Mouse (Mus musculus): ENCODE results near the gene Dydc1.
"Not testable (repeated sequence)": the region's sequence is repeated elsewhere in the genome, so short reads cannot be mapped to it uniquely, and the experiment has no call there.

Gene Dydc1

GRCm38 (mm10) chr14:41072229-41072943, at the start of gene Dydc1:
Gene Dydc1, plus strand, starts transcription at chr14:41072911.
- peak; percentile 74 for DNase-seq (ENCODE audit: low spot score)

DNA sequence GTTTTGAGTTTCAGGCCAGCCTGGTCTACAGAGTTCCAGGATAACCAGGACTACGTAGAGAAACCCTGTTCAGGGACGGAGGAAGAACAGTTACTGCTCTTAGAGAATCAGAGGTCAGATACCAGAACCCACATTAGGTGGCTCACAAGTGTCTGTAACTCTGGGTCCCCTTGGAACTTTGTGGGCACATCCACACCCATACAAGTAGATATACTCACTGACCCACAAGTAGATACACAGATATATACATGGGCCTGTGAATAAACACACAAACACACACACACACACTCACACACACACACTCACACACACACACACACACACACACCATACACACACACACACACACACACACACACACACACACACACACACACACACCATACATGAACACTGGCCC, 47.6 kb upstream of the Dydc1 start:
- no peak for DNase-seq (ENCODE audit: low spot score)

- no peak for DNase-seq (ENCODE audit: low spot score)
These were observed 47.0 kb upstream of the Dydc1 start for GRCm38 (mm10) chr14:41025594-41026284.

GRCm38 (mm10) chr14:41029303-41029702, 43.4 kb upstream of the Dydc1 start:
- no peak for DNase-seq (ENCODE audit: low spot score)

GRCm38 (mm10) chr14:41030989-41031513, 41.7 kb upstream of the Dydc1 start:
- DNase-seq (ENCODE audit: low spot score), result no peak

DNA sequence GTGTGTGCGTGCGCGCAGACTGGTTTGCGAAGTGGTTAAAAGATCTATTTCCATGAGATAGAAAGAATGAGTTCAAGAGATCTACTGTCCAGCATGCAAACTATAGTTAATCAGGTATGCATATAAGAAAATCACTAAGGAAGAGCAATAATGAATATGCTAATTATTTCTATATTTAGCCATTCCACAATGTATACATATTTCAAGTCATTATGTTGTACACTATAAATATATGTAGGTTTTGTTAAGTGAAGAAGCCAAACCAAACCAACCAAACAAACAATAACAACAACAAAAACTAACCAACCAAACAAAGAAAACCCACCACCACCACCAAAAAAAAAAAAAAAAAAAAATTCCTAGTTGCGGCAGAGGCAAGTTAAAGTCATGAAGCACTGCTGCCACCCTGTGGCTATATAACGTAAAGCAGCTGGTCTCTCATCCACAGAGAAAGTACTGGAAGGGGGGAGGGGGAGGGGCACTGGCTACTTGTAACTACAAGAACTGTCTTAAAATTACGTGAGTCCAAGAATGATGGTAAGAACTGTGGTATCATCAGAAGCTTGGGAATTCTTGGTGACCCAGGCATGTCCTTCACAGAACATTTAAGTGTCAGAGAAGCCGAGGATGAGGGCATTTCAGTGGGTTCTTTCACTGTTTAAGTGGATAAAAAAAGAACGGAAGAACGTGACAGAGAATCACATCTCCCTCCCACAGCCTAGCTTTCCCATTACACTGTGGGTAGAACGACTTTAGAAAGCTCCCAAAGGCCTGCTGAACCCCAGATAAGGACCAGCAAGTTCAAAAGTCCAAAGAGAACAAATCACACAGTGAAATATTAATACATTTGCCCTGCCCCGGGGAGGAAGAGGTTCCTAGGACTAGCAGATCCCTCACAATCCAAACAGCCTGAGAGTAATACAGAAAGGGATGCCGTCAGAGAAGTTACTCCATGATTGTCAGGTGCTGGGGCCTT, 39.3 kb upstream of the Dydc1 start:
- DNase-seq (ENCODE audit: low spot score), result peak; percentile 95

DNA sequence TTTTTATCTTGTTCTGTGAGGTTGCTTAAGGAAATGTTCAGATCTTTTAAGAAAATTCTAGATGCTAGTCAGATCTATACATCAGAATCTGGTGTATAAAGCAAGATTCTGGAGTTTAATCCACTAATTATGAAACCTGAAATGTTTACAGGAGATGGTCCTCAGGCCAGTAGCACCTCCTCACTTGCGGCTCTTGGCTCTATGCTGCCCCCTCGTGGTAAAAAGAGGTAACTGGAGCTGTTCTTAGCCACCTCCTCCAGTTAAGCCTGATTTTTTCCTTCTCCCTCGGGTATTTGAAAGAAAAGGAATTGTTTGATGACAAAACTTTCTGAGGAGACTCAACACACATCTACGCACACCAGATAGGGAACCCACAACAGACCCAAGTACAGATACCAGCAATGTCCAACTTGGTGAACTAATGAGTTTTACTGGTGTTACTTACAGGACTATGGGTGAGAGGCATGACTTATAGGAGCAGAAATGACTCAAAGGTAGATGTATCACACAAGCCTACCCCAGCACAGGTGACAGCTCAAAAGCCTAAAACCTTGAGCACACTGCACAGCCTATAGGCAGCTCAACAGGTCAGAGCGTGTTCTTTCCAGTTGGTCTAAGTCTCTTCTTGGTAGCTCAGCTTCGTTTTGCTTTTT, 37.4 kb upstream of the Dydc1 start:
- peak; percentile 77 for DNase-seq (ENCODE audit: low spot score)

- no peak for DNase-seq (ENCODE audit: low spot score)
These were observed 25.3 kb upstream of the Dydc1 start for GRCm38 (mm10) chr14:41047402-41047801.

- no peak for DNase-seq (ENCODE audit: low spot score)
These were observed 22.2 kb upstream of the Dydc1 start for GRCm38 (mm10) chr14:41050471-41050870.

DNA sequence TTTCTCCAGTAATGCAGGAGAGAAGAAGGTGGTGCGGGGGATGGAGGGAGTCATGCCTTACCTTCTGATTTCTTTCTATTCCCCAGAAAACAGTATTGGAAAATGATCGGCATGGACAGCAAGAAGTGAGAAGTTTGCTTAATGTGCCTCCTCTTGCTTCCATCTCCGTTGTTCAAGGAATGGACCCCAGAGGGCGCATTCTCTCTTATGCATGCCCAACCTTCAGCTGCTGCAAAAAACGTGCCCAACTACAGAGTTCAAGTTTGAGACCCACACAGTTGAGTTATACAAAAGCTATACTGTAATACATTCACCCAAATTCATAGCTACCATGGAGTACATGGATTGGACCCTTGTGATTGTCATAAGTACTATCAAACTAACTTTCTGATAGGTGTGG, 20.2 kb upstream of the Dydc1 start:
- DNase-seq (ENCODE audit: low spot score), result peak; percentile 8

GRCm38 (mm10) chr14:41053190-41053589, 19.5 kb upstream of the Dydc1 start:
- DNase-seq (ENCODE audit: low spot score), result not testable (repeated sequence)

GRCm38 (mm10) chr14:41065168-41065567, 7.5 kb upstream of the Dydc1 start:
- no peak for DNase-seq (ENCODE audit: low spot score)

GRCm38 (mm10) chr14:41066416-41066815, 6.3 kb upstream of the Dydc1 start:
- no peak for DNase-seq (ENCODE audit: low spot score)

GRCm38 (mm10) chr14:41069108-41069507, 3.6 kb upstream of the Dydc1 start, which contains the start of gene Dydc2:
Gene Dydc2, minus strand, starts transcription at chr14:41069208.
- DNase-seq (ENCODE audit: low spot score), result no peak

DNA sequence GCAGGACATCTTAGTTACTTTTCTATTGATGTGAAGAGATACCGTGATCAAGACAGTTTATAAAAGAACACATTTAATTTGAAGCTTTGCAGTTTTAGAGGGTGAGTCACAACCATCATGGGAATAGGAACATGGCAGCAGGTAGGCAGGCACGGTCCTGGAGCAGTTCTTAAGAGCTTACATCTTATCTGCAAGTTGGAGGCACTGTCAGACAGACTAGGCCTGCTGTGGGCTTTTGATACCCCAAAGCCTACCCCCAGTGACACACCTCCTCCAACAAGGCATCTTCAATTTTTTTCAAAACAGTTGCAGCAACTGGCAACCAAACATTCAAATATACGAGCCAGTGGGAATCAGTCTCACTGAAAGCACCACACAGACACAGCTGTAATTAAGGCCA, 2.4 kb upstream of the Dydc1 start:
- DNase-seq (ENCODE audit: low spot score), result no peak

GRCm38 (mm10) chr14:41072944-41073275, 199 bp downstream of the Dydc1 start:
- DNase-seq (ENCODE audit: low spot score), result no peak

GRCm38 (mm10) chr14:41082408-41082807, 9.7 kb downstream of the Dydc1 start:
- no peak for DNase-seq (ENCODE audit: low spot score)

- peak; percentile 10 for DNase-seq (ENCODE audit: low spot score)
These were observed 14.8 kb downstream of the Dydc1 start for GRCm38 (mm10) chr14:41087509-41087908.

GRCm38 (mm10) chr14:41090777-41091176, 18.1 kb downstream of the Dydc1 start:
- peak; percentile 55 for DNase-seq (ENCODE audit: low spot score)

GRCm38 (mm10) chr14:41094114-41094513, 21.4 kb downstream of the Dydc1 start:
- peak; percentile 44 for DNase-seq (ENCODE audit: low spot score)

- no peak for DNase-seq (ENCODE audit: low spot score)
These were observed 23.7 kb downstream of the Dydc1 start for GRCm38 (mm10) chr14:41096296-41096860.

Data from retina, embryonic 14.5 days (tissue).